Mouse (Mus musculus): ENCODE results near the gene Mbl1. TPM values are rescaled to one million over a fixed set of nuclear protein-coding genes. Genes with fewer than 3 reads are reported as not detected.

Gene Mbl1
- polyA plus RNA-seq, 1 experiment from 2014 or later: not detected

DNA sequence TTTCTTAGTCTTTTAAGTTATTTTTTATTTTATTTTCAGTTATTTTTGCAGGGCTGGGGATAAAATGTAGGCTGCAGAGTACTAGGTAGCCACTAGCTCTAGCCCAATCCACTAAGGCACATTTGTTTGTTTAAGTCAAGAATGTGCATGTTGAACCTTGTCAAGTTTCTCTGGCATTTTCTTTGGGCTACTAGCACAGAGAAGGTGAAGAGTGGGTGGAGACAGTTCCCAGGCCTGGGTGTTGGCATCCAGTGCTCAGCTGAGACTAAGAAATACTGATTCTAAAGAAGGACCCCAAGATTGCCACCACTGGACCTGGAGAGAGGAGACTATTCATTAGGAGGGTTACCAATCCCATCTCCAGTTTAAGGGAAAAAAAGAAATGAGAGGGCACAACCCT, 14.3 kb upstream of the Mbl1 start:
- no peaks in the 10 kb centered on the region for H3K27me3 ChIP-seq (ENCODE audit: control insufficient read depth, insufficient read depth, low read length)
- no peak overlapping the region for H3K4me3 ChIP-seq (ENCODE audit: low read depth, low read length)
- H3K36me3 ChIP-seq (ENCODE audit: control insufficient read depth, insufficient read depth, low read length): no peaks in the 10 kb centered on the region
- H3K9ac ChIP-seq (replicated peaks; ENCODE audit: low read depth, low read length): no peak overlapping the region
- no peaks in the 10 kb centered on the region for H3K4me1 ChIP-seq (ENCODE audit: control insufficient read depth, insufficient read depth, low read length)
- ATAC-seq (ENCODE audit: low read depth): no peak
- no peaks in the 10 kb centered on the region for H3K9me3 ChIP-seq (ENCODE audit: control insufficient read depth, low read length)
- no peak overlapping the region for H3K4me2 ChIP-seq (ENCODE audit: low read depth, low read length)
- H3K27ac ChIP-seq (ENCODE audit: low read depth, low read length): no peak overlapping the region

DNA sequence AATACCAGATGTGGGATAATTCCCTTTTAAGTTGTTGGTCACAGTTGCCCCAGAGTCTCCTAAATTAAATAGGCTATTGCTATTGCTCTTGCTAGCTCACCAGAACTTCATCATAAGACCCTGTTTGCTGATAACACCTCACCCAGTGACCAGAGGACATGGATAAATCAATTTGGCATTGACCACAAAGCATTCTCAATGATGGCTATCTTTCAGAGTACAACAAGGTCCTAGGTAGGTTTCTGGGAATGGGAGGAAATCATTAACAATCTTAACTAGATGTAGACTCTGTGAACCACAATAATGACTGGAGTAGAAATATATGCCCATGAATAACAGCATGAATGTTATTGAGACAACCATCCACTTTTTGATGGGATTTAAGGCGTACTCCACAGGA, 10.6 kb upstream of the Mbl1 start:
- Histone ChIP-seq H3K27me3 (ENCODE audit: control insufficient read depth, insufficient read depth, low read length) (no peaks in the 10 kb centered on the region), H3K4me3 (ENCODE audit: low read depth, low read length) (no peak overlapping the region), H3K36me3 (ENCODE audit: control insufficient read depth, insufficient read depth, low read length) (no peaks in the 10 kb centered on the region), H3K27ac (ENCODE audit: low read depth, low read length) (no peak overlapping the region), H3K9me3 (ENCODE audit: control insufficient read depth, low read length) (no peaks in the 10 kb centered on the region), H3K4me2 (ENCODE audit: low read depth, low read length) (no peak overlapping the region), H3K4me1 (ENCODE audit: control insufficient read depth, insufficient read depth, low read length) (no peaks in the 10 kb centered on the region), H3K9ac (replicated peaks; ENCODE audit: low read depth, low read length) (no peak overlapping the region)
- no peak for ATAC-seq (ENCODE audit: low read depth)
- WGBS: 94% methylated on average over 1 of the region's 1 CpGs

DNA sequence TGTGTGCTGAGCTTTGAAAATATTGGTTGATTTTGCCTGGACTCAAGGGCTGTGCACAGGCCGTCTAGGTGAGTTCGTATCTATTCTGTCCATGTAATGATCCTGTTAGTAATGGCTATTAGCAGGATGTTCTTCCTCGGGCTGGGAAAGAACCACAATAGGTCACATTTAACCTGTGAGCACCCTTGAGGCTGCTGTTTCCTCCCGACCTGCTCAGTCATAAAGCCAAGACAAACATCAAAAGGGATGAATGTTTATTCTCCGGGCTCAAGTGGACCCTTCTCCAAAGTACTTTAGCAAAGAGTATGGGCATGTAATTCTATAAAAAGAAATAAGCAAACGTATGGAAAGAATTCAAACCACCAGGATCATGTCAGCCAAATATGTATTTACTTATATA, 5.2 kb upstream of the Mbl1 start:
- no peak overlapping the region for H3K9ac ChIP-seq (replicated peaks; ENCODE audit: low read depth, low read length)
- no peaks in the 10 kb centered on the region for H3K36me3 ChIP-seq (ENCODE audit: control insufficient read depth, insufficient read depth, low read length)
- H3K4me2 ChIP-seq (ENCODE audit: low read depth, low read length): no peak overlapping the region
- no peaks in the 10 kb centered on the region for H3K4me1 ChIP-seq (ENCODE audit: control insufficient read depth, insufficient read depth, low read length)
- 70% methylated on average over 6 of the region's 6 CpGs for WGBS
- no peak overlapping the region for H3K4me3 ChIP-seq (ENCODE audit: low read depth, low read length)
- H3K9me3 ChIP-seq (ENCODE audit: control insufficient read depth, low read length): no peaks in the 10 kb centered on the region
- ATAC-seq (ENCODE audit: low read depth): no peak
- no peak overlapping the region for H3K27ac ChIP-seq (ENCODE audit: low read depth, low read length)
- no peaks in the 10 kb centered on the region for H3K27me3 ChIP-seq (ENCODE audit: control insufficient read depth, insufficient read depth, low read length)

DNA sequence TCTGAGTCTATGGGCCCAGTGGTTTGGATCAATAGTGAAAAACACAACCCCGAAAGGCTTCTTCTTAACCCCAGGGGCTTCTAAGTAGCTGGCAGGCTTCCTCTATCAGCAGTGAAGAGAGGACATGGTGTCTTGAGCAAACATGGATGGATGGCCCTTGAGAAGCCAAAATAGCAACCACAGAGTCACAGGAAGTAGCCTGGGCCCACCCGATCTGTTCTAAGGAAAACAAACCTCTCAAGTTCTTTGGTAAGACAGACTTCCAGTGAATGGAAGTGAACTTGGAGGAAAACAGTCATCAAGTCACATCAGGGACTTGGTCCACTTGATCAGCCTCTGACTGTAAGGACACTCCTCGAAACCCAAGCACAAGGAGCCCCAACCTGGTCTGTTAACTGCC, 4.3 kb upstream of the Mbl1 start:
- 85% methylated on average over 3 of the region's 3 CpGs for WGBS
- no peak for ATAC-seq (ENCODE audit: low read depth)

DNA sequence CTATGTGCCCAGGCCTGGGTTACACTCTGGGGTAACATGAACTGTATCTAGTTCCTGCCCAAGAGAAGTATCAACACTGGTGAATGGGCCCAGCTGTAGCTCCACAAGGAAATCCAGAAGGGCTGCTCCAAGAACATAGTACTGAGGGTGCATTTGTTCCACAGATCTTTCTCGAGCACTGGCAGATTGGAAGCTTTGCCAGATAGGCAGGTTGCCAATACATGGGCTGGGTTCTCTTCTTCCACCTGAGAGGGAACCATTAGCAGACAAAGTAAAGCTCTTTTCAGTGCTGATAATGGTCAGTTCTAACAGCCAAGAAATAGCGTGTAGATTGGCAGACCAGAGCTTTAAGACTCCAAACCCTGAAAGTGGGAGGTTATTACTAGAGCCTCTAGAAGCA, 3.9 kb upstream of the Mbl1 start:
- H3K9me3 ChIP-seq (ENCODE audit: control insufficient read depth, low read length): no peaks in the 10 kb centered on the region
- H3K4me1 ChIP-seq (ENCODE audit: control insufficient read depth, insufficient read depth, low read length): no peaks in the 10 kb centered on the region
- H3K27ac ChIP-seq (ENCODE audit: low read depth, low read length): no peak overlapping the region
- ATAC-seq (ENCODE audit: low read depth): no peak
- no peak overlapping the region for H3K4me3 ChIP-seq (ENCODE audit: low read depth, low read length)
- H3K9ac ChIP-seq (replicated peaks; ENCODE audit: low read depth, low read length): no peak overlapping the region
- H3K36me3 ChIP-seq (ENCODE audit: control insufficient read depth, insufficient read depth, low read length): no peaks in the 10 kb centered on the region
- H3K4me2 ChIP-seq (ENCODE audit: low read depth, low read length): no peak overlapping the region
- no peaks in the 10 kb centered on the region for H3K27me3 ChIP-seq (ENCODE audit: control insufficient read depth, insufficient read depth, low read length)
- 81% methylated on average over 2 of the region's 2 CpGs for WGBS

More for the DNA sequence above, 4.3 kb upstream of the Mbl1 start:
- Histone ChIP-seq H3K4me1 (ENCODE audit: control insufficient read depth, insufficient read depth, low read length) (no peaks in the 10 kb centered on the region), H3K9me3 (ENCODE audit: control insufficient read depth, low read length) (no peaks in the 10 kb centered on the region), H3K27me3 (ENCODE audit: control insufficient read depth, insufficient read depth, low read length) (no peaks in the 10 kb centered on the region), H3K36me3 (ENCODE audit: control insufficient read depth, insufficient read depth, low read length) (no peaks in the 10 kb centered on the region), H3K4me3 (ENCODE audit: low read depth, low read length) (no peak overlapping the region), H3K9ac (replicated peaks; ENCODE audit: low read depth, low read length) (no peak overlapping the region), H3K27ac (ENCODE audit: low read depth, low read length) (no peak overlapping the region), H3K4me2 (ENCODE audit: low read depth, low read length) (no peak overlapping the region)

DNA sequence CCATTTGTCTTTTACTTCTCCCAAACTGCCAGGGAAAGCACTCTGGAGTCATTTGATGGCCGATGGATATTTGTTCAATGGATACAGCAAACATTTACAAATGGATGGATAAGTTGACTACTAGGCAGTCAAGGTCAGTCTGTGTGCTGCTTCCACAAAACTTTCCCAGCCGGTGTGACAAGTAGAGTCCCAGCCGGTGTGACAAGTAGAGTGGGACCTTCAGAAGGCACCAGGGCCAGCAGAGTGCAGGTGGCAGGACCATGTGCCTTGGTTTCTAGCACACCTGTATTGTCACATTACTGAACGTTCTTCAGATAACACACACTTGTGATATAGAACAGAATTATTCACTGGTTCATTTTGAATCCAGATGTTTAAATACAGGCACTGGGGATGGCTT, 8.8 kb downstream of the Mbl1 start:
- H3K27me3 ChIP-seq (ENCODE audit: control insufficient read depth, insufficient read depth, low read length): no peaks in the 10 kb centered on the region
- no peak overlapping the region for H3K9ac ChIP-seq (replicated peaks; ENCODE audit: low read depth, low read length)
- no peak overlapping the region for H3K27ac ChIP-seq (ENCODE audit: low read depth, low read length)
- no peaks in the 10 kb centered on the region for H3K36me3 ChIP-seq (ENCODE audit: control insufficient read depth, insufficient read depth, low read length)
- 88% methylated on average over 4 of the region's 4 CpGs for WGBS
- no peak for ATAC-seq (ENCODE audit: low read depth)
- no peaks in the 10 kb centered on the region for H3K4me1 ChIP-seq (ENCODE audit: control insufficient read depth, insufficient read depth, low read length)
- H3K4me3 ChIP-seq (ENCODE audit: low read depth, low read length): no peak overlapping the region
- no peaks in the 10 kb centered on the region for H3K9me3 ChIP-seq (ENCODE audit: control insufficient read depth, low read length)
- no peak overlapping the region for H3K4me2 ChIP-seq (ENCODE audit: low read depth, low read length)

DNA sequence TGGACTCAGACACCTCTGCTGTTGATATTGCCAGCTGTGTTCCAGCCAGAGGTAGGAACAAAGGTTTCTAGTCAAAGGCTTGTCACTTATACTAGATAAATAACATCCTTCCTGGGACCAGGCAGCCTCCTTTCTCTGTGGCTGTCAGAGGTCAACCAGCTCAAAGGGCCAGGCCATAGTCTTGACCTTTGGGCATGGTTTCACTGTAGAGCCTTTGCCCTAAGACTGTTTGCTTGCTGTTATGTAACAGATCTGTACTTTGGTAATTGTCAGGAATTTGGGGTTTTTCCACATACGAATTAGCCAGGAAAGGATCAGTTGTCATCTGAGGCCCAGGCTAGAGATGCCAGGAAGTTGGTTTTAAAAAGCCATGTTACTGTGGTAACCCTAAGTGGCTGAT, 9.5 kb downstream of the Mbl1 start:
- 81% methylated on average over 1 of the region's 1 CpGs for WGBS
- ATAC-seq (ENCODE audit: low read depth): no peak

DNA sequence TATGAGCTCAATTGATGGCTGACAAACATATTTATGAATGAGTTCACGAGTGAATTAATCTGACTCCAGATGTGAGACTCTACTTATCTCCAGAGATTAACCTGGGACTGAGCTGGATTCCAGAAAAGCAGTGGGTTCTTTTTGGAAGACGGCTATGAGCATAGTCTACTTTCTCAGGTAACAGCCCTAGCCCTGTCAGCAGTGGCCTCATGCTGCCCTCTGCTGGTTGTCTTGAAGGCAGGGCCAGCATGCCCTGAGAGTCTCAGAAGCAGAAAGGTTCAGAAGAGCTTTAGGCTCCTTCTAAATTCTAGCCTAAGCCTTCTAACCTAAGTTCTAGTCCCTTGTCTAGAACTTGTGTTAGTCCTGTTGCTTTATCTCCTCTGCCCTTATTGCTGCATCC, 11.4 kb downstream of the Mbl1 start:
- no peaks in the 10 kb centered on the region for H3K27me3 ChIP-seq (ENCODE audit: control insufficient read depth, insufficient read depth, low read length)
- WGBS: 21% methylated on average over 2 of the region's 2 CpGs
- no peak overlapping the region for H3K4me2 ChIP-seq (ENCODE audit: low read depth, low read length)
- no peaks in the 10 kb centered on the region for H3K36me3 ChIP-seq (ENCODE audit: control insufficient read depth, insufficient read depth, low read length)
- no peak overlapping the region for H3K9ac ChIP-seq (replicated peaks; ENCODE audit: low read depth, low read length)
- no peak overlapping the region for H3K4me3 ChIP-seq (ENCODE audit: low read depth, low read length)
- ATAC-seq (ENCODE audit: low read depth): peak; percentile 58; the same call in 1 of the 2 replicates
- no peak overlapping the region for H3K27ac ChIP-seq (ENCODE audit: low read depth, low read length)
- no peaks in the 10 kb centered on the region for H3K4me1 ChIP-seq (ENCODE audit: control insufficient read depth, insufficient read depth, low read length)
- no peaks in the 10 kb centered on the region for H3K9me3 ChIP-seq (ENCODE audit: control insufficient read depth, low read length)

More for the DNA sequence above, 9.5 kb downstream of the Mbl1 start:
- Histone ChIP-seq H3K4me3 (ENCODE audit: low read depth, low read length) (no peak overlapping the region), H3K27ac (ENCODE audit: low read depth, low read length) (no peak overlapping the region), H3K9ac (replicated peaks; ENCODE audit: low read depth, low read length) (no peak overlapping the region), H3K4me2 (ENCODE audit: low read depth, low read length) (no peak overlapping the region), H3K9me3 (ENCODE audit: control insufficient read depth, low read length) (no peaks in the 10 kb centered on the region), H3K36me3 (ENCODE audit: control insufficient read depth, insufficient read depth, low read length) (no peaks in the 10 kb centered on the region), H3K4me1 (ENCODE audit: control insufficient read depth, insufficient read depth, low read length) (no peaks in the 10 kb centered on the region), H3K27me3 (ENCODE audit: control insufficient read depth, insufficient read depth, low read length) (no peaks in the 10 kb centered on the region)

DNA sequence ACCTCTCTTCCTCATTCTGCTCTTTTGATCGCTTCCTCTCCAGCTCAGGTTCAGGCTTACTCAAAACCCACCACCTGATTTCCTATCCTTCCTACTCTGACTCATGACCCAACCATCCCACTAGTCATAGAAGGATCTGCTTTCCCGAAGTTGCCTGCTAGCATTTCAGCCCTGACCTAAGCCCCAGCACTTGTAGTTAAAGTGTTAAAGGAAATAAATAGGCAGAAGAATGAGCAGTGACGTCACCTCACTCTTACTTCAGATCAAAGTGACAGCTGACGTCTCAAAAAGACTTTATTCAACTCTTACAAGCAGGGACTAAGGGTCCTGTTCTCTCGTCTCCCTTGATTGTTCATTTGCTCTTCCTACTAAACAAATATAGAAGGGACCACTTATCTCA, 16.0 kb downstream of the Mbl1 start:
- H3K36me3 ChIP-seq (ENCODE audit: control insufficient read depth, insufficient read depth, low read length): no peaks in the 10 kb centered on the region
- no peak overlapping the region for H3K4me3 ChIP-seq (ENCODE audit: low read depth, low read length)
- H3K27me3 ChIP-seq (ENCODE audit: control insufficient read depth, insufficient read depth, low read length): no peaks in the 10 kb centered on the region
- no peak overlapping the region for H3K27ac ChIP-seq (ENCODE audit: low read depth, low read length)
- WGBS: 77% methylated on average over 5 of the region's 5 CpGs
- ATAC-seq (ENCODE audit: low read depth): no peak
- H3K4me2 ChIP-seq (ENCODE audit: low read depth, low read length): no peak overlapping the region
- H3K9ac ChIP-seq (replicated peaks; ENCODE audit: low read depth, low read length): no peak overlapping the region
- H3K4me1 ChIP-seq (ENCODE audit: control insufficient read depth, insufficient read depth, low read length): no peaks in the 10 kb centered on the region
- no peaks in the 10 kb centered on the region for H3K9me3 ChIP-seq (ENCODE audit: control insufficient read depth, low read length)

DNA sequence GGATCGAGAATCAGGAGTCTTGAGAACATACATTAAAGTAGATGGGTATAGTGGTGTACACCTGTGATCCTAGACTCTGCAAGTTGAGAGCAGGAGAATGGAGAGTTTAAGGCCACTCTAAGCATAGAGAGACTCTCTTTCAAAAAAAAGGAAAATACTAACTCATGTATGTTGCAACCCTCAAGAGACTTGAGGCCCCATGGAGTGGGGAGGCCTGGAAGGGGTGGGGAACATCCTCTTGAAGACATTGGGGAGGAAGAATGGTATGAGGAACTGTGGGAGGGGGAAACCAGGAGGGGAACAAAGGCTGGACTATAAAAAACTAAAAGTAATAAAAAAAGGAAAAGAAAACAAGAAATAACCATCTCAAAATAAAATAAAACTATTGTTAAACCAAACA, 17.3 kb downstream of the Mbl1 start:
- Histone ChIP-seq H3K4me3 (ENCODE audit: low read depth, low read length) (no peak overlapping the region), H3K36me3 (ENCODE audit: control insufficient read depth, insufficient read depth, low read length) (no peaks in the 10 kb centered on the region), H3K4me2 (ENCODE audit: low read depth, low read length) (no peak overlapping the region), H3K9ac (replicated peaks; ENCODE audit: low read depth, low read length) (no peak overlapping the region), H3K9me3 (ENCODE audit: control insufficient read depth, low read length) (no peaks in the 10 kb centered on the region), H3K27ac (ENCODE audit: low read depth, low read length) (no peak overlapping the region), H3K27me3 (ENCODE audit: control insufficient read depth, insufficient read depth, low read length) (no peaks in the 10 kb centered on the region), H3K4me1 (ENCODE audit: control insufficient read depth, insufficient read depth, low read length) (no peaks in the 10 kb centered on the region)
- 81% methylated on average over 1 of the region's 1 CpGs for WGBS
- ATAC-seq (ENCODE audit: low read depth): no peak

Measured in neural tube, embryonic 14.5 days (tissue).